Mouse (Mus musculus) gastrocnemius, adult 18-20 months (tissue): ENCODE results near the gene Vmn1r35. TPM values are rescaled to one million over a fixed set of nuclear protein-coding genes. Genes with fewer than 3 reads are reported as not detected.
"Not testable (repeated sequence)": the region's sequence is repeated elsewhere in the genome, so short reads cannot be mapped to it uniquely, and the experiment has no call there.

Source experiments
- DNase-seq: peaks from one replicate; pipeline ENCODE4 v3.0.0; 2021; ENCODE audit warnings: low spot score
- long read RNA-seq, 2 experiments: library from polyadenylated mRNA; stranded (forward); transcript quantifications; one replicate each; pipeline ENCODE4 v2.0.0; 2021
- total RNA-seq, 2 experiments: library from RNA; stranded (reverse); gene quantifications; 2 replicates each; pipeline ENCODE4 v1.2.3; 2021

Vmn1r35 gene
- total RNA-seq = not detected
- long read RNA-seq, experiment 1 = 0 reads
- long read RNA-seq, experiment 2 = 0 reads

GRCm38 (mm10) chr6:66685806-66686205 is at the start of gene Vmn1r35:
Gene Vmn1r35 (minus strand): TSS chr6:66685906.
- DNase-seq = no peak

- not testable (repeated sequence) for DNase-seq
Observed at GRCm38 (mm10) chr6:66729082-66729481, 43.4 kb upstream of the Vmn1r35 start, which contains the start of gene Vmn1r37. Gene Vmn1r37 (plus strand): TSS chr6:66729382.

DNA sequence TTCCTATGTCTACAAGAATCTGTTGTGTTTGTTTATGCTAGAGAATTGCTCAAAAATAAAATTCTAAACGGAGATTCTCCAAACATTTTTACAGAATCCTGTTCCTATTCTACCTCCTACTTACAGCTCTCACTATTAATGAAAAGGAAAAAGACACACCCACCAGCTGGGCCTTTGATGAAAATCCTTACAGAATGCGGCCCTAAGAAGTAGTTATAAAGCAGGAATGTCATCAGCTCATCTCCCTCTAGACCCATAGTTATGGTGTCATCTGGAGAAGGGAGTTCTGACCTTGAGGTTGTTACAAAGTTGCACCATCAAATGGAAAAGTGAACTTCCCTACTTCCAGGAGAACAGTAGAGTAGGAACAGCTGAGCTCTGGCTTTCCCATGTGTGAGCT is 33.4 kb upstream of the Vmn1r35 start, which contains the start of gene Vmn1r36:
Gene Vmn1r36, minus strand, starts transcription at position 101 of the 400 bp plus-strand sequence.
- DNase-seq = not testable (repeated sequence)

- DNase-seq = no peak
Observed at GRCm38 (mm10) chr6:66713854-66714253, 28.1 kb upstream of the Vmn1r35 start.

- DNase-seq = no peak
Observed at GRCm38 (mm10) chr6:66708901-66709300, 23.2 kb upstream of the Vmn1r35 start.

GRCm38 (mm10) chr6:66643779-66644178 is 41.9 kb downstream of the Vmn1r35 start, which contains the start of gene Vmn1r34:
Gene Vmn1r34 (minus strand): TSS chr6:66643879.
- DNase-seq = no peak

Other genes with a start within 250 kb of the Vmn1r35 start
- under 1 TPM; 0.81 to 0.91 TPM for gene Mad2l1, start 150.5 kb downstream of the Vmn1r35 start, total RNA-seq
- not detected for gene Vmn1r32, start 125.8 kb downstream of the Vmn1r35 start, total RNA-seq
- not detected for gene Vmn1r33, start 67.6 kb downstream of the Vmn1r35 start, total RNA-seq
- gene Vmn1r34, start 42.0 kb downstream of the Vmn1r35 start, total RNA-seq = not detected
- not detected for gene Vmn1r36, start 33.3 kb upstream of the Vmn1r35 start, total RNA-seq
- not detected for gene Vmn1r37, start 43.5 kb upstream of the Vmn1r35 start, total RNA-seq
- not detected for gene Vmn1r38, start 96.7 kb upstream of the Vmn1r35 start, total RNA-seq
- not detected for gene Vmn1r39, start 124.7 kb upstream of the Vmn1r35 start, total RNA-seq
- 10 to 100 TPM; 31.1 to 31.6 TPM for gene Gng12, start 210.5 kb upstream of the Vmn1r35 start, total RNA-seq